Mouse (Mus musculus): ENCODE measurements around the gene Smim24. TPM values are rescaled to one million over a fixed set of nuclear protein-coding genes. Genes with fewer than 3 reads are reported as not detected.

The Smim24 gene
- polyA plus RNA-seq, 1 experiment: 3,612 TPM

DNA sequence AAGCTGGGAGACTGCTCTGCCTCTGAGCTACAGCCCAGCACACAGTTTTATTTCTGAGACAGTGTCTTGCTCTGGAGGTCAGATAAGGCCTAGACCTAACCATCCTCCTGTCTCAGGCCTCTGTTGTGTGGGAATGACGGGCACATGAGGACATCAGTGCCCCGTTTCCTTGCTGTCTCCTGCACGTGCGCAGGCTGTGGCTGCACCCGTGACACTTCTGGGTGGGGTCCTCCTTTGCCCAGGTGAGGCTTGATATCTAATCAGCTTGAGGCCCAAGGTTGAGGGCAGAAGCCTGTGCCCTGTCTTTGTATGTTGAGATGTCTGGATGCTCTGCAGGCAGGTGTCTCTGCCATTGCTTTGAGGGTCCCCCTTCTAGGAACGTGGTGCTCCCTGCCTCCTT lies 581 bp upstream of the Smim24 start:
- H3K4me3 ChIP-seq (ENCODE audit: control insufficient read depth, low read depth, low read length): peak overlapping the region; percentile 85
- peaks cover 32% of the 10 kb centered on the region for H3K4me1 ChIP-seq (ENCODE audit: control insufficient read depth, insufficient read depth, low read length)
- no peak for TF ChIP-seq CTCF (IDR thresholded peaks at IDR 0.05; ENCODE audit: control insufficient read depth, insufficient read depth, insufficient replicate concordance, low read depth, low read length)
- TF ChIP-seq POLR2A (IDR thresholded peaks at IDR 0.05; ENCODE audit: control insufficient read depth, low read depth, low read length): no peak
- H3K36me3 ChIP-seq (ENCODE audit: control insufficient read depth, insufficient read depth, low read length): no peaks in the 10 kb centered on the region
- H3K27me3 ChIP-seq (ENCODE audit: control insufficient read depth, insufficient read depth, low read length): no peaks in the 10 kb centered on the region
- peak overlapping the region; percentile 27 for H3K27ac ChIP-seq (ENCODE audit: control insufficient read depth, insufficient read depth, low read depth, low read length)

DNA sequence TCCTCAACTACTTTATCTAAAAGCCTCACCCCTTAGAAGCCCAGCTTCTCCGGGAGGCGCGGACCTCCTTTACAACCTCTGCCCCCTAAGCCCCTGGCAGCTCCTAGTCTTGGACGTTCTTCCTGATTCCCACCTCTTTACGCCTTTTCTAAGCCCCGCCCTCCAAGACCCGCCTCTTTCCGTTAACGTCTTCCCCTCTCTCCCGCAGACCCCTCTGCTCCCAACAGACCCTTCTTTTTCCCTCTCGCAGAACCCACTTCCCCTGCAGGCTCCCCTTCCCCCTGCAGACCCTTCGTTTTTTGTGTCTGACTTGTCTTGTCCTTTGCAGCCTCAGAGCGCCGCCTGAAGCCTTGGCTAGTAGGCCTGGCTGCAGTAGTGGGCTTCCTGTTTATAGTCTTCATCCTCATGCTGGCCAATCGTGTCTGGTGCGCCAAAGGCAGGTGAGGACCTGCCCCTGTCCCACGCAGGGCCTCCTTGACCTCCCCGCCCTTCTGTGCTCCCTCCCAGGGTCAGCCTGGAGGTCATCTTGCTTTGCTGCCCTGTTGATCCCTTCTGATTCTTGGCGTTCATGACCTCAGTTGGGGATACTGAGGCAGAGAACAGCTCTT lies 709 bp downstream of the Smim24 start:
- no peaks in the 10 kb centered on the region for H3K36me3 ChIP-seq (ENCODE audit: control insufficient read depth, insufficient read depth, low read length)
- H3K27ac ChIP-seq (ENCODE audit: control insufficient read depth, insufficient read depth, low read depth, low read length): peak overlapping the region; percentile 92
- peaks cover 32% of the 10 kb centered on the region for H3K4me1 ChIP-seq (ENCODE audit: control insufficient read depth, insufficient read depth, low read length)
- H3K4me3 ChIP-seq (ENCODE audit: control insufficient read depth, low read depth, low read length): peak overlapping the region; percentile 85
- TF ChIP-seq POLR2A (IDR thresholded peaks at IDR 0.05; ENCODE audit: control insufficient read depth, low read depth, low read length) (peak; percentile 81), CTCF (IDR thresholded peaks at IDR 0.05; ENCODE audit: control insufficient read depth, insufficient read depth, insufficient replicate concordance, low read depth, low read length) (no peak)
- H3K27me3 ChIP-seq (ENCODE audit: control insufficient read depth, insufficient read depth, low read length): no peaks in the 10 kb centered on the region

DNA sequence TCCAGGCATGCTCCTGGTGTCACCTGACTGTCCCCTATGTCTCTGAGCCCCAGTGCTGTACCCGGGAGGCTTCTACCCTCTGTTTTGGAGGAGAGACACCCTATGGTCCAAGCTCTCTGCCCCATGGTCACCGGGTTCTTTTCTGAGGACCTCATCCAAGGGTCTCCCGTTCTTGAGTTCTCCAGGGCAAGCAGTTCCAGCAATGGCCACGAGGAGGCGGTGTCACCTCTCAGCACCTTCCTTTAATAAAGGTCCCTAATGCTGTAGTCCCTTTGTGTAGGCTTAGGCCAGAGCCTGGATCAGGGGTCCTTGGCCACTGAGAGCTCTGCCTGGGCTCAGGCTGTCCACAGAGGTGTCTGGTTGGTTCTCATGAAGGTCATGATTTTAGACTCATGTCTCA lies 2.3 kb downstream of the Smim24 start:
- Histone ChIP-seq H3K4me3 (ENCODE audit: control insufficient read depth, low read depth, low read length) (no peak overlapping the region), H3K36me3 (ENCODE audit: control insufficient read depth, insufficient read depth, low read length) (no peaks in the 10 kb centered on the region), H3K27me3 (ENCODE audit: control insufficient read depth, insufficient read depth, low read length) (no peaks in the 10 kb centered on the region), H3K27ac (ENCODE audit: control insufficient read depth, insufficient read depth, low read depth, low read length) (no peak overlapping the region), H3K4me1 (ENCODE audit: control insufficient read depth, insufficient read depth, low read length) (peaks cover 31% of the 10 kb centered on the region)
- TF ChIP-seq POLR2A (IDR thresholded peaks at IDR 0.05; ENCODE audit: control insufficient read depth, low read depth, low read length): no peak
- TF ChIP-seq CTCF (IDR thresholded peaks at IDR 0.05; ENCODE audit: control insufficient read depth, insufficient read depth, insufficient replicate concordance, low read depth, low read length): peak; percentile 79

DNA sequence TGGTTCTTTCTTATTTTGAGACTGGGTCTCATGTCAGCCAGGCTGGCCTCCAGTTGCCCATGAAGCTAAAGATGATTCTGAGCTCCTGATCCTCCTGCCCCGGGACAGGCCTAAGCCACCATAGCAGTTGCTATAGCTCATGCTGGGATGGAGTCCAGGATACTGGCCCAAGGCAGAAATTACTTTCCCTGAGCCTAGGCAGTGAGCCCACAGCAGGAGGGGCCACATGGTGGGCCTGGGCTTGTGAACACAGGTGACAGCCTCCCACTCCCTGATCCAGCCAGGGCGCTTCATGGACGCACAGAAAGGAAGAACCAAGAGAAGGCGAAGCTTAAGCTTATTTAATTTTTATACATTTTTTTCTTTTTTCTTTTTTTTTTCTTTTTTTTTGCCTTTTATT lies 3.0 kb downstream of the Smim24 start:
- TF ChIP-seq POLR2A (IDR thresholded peaks at IDR 0.05; ENCODE audit: control insufficient read depth, low read depth, low read length) (no peak), CTCF (IDR thresholded peaks at IDR 0.05; ENCODE audit: control insufficient read depth, insufficient read depth, insufficient replicate concordance, low read depth, low read length) (no peak)
- H3K27me3 ChIP-seq (ENCODE audit: control insufficient read depth, insufficient read depth, low read length): no peaks in the 10 kb centered on the region
- H3K4me1 ChIP-seq (ENCODE audit: control insufficient read depth, insufficient read depth, low read length): peaks cover 24% of the 10 kb centered on the region
- H3K4me3 ChIP-seq (ENCODE audit: control insufficient read depth, low read depth, low read length): no peak overlapping the region
- no peaks in the 10 kb centered on the region for H3K36me3 ChIP-seq (ENCODE audit: control insufficient read depth, insufficient read depth, low read length)
- no peak overlapping the region for H3K27ac ChIP-seq (ENCODE audit: control insufficient read depth, insufficient read depth, low read depth, low read length)

DNA sequence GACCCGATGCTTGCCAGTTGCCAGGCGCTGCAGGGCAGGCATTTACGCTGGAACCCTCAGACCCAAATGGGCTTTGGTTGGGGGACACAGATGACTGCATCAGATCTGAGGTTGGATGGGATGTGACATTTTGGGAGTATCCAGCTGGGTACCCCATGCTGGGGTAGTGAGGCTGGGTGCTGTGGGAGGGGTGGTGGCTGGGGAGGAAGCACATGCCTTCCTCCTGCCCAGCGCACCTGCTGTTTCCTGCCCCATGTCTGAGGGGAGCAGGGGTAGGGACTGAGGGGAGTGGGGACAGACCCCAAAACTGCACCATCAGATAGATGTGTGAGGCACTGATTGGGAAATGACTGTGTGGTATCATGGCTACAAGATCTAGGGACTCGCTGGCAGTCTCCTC lies 3.9 kb downstream of the Smim24 start:
- Histone ChIP-seq H3K4me3 (ENCODE audit: control insufficient read depth, low read depth, low read length) (no peak overlapping the region), H3K36me3 (ENCODE audit: control insufficient read depth, insufficient read depth, low read length) (no peaks in the 10 kb centered on the region), H3K4me1 (ENCODE audit: control insufficient read depth, insufficient read depth, low read length) (peaks cover 28% of the 10 kb centered on the region), H3K27ac (ENCODE audit: control insufficient read depth, insufficient read depth, low read depth, low read length) (no peak overlapping the region), H3K27me3 (ENCODE audit: control insufficient read depth, insufficient read depth, low read length) (no peaks in the 10 kb centered on the region)
- no peak; the same call in 1 of the 2 replicates for TF ChIP-seq CTCF (IDR thresholded peaks at IDR 0.05; ENCODE audit: control insufficient read depth, insufficient read depth, insufficient replicate concordance, low read depth, low read length)
- TF ChIP-seq POLR2A (IDR thresholded peaks at IDR 0.05; ENCODE audit: control insufficient read depth, low read depth, low read length): no peak; the same call in 1 of the 2 replicates

DNA sequence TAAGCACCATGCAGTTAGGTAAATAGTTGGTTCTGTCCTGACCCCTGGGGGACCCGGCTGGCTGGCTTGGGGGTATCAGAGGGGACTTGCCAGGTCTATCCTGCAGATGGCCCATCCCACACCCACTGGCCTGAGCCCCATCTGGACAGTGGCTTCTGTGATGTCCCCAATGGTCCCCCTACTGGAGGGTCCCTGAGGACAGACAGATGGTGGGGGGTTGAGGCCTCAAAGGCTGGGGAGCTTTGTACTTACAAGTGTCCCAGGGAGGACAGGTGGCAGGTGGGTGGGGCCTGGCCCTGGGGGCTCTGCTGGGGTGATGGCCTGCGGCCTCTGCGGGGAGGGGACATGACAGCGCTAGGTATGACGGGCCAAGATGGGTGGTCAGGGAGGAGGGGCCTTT lies 6.4 kb downstream of the Smim24 start:
- Histone ChIP-seq H3K36me3 (ENCODE audit: control insufficient read depth, insufficient read depth, low read length) (no peaks in the 10 kb centered on the region), H3K4me3 (ENCODE audit: control insufficient read depth, low read depth, low read length) (no peak overlapping the region), H3K27me3 (ENCODE audit: control insufficient read depth, insufficient read depth, low read length) (no peaks in the 10 kb centered on the region), H3K27ac (ENCODE audit: control insufficient read depth, insufficient read depth, low read depth, low read length) (no peak overlapping the region), H3K4me1 (ENCODE audit: control insufficient read depth, insufficient read depth, low read length) (peaks cover 25% of the 10 kb centered on the region)
- TF ChIP-seq POLR2A (IDR thresholded peaks at IDR 0.05; ENCODE audit: control insufficient read depth, low read depth, low read length) (no peak), CTCF (IDR thresholded peaks at IDR 0.05; ENCODE audit: control insufficient read depth, insufficient read depth, insufficient replicate concordance, low read depth, low read length) (no peak)

DNA sequence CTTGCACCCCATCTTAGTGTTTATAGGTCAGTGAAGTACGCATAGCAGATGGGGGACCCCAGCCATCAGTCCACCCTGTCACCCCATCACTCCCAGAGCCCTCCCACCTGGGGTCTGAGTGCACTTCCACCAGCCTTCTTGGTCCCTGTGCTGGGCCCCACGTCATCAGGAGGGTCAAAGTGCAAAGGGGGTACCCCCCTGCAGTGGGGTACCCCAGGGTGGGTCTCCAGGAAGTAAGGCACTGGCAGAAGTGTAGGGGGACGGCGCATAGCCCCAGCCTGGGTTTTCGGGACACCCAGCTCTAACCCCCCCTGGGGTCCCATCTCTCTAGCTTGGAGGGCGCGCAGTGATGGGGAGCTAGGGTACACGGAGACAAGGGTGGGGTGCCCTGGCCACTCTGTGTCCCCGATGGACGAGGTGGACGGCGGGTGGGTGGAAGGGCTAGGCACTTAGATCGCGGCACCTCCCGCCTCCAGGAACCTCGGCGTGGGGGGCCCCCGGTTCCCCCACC lies 7.0 kb downstream of the Smim24 start:
- H3K4me1 ChIP-seq (ENCODE audit: control insufficient read depth, insufficient read depth, low read length): peaks cover 24% of the 10 kb centered on the region
- no peak overlapping the region for H3K4me3 ChIP-seq (ENCODE audit: control insufficient read depth, low read depth, low read length)
- no peak for TF ChIP-seq POLR2A (IDR thresholded peaks at IDR 0.05; ENCODE audit: control insufficient read depth, low read depth, low read length)
- no peak for TF ChIP-seq CTCF (IDR thresholded peaks at IDR 0.05; ENCODE audit: control insufficient read depth, insufficient read depth, insufficient replicate concordance, low read depth, low read length)
- H3K36me3 ChIP-seq (ENCODE audit: control insufficient read depth, insufficient read depth, low read length): no peaks in the 10 kb centered on the region
- H3K27me3 ChIP-seq (ENCODE audit: control insufficient read depth, insufficient read depth, low read length): no peaks in the 10 kb centered on the region
- H3K27ac ChIP-seq (ENCODE audit: control insufficient read depth, insufficient read depth, low read depth, low read length): no peak overlapping the region
